Mouse (Mus musculus): ENCODE data around the gene Susd6.

DNA sequence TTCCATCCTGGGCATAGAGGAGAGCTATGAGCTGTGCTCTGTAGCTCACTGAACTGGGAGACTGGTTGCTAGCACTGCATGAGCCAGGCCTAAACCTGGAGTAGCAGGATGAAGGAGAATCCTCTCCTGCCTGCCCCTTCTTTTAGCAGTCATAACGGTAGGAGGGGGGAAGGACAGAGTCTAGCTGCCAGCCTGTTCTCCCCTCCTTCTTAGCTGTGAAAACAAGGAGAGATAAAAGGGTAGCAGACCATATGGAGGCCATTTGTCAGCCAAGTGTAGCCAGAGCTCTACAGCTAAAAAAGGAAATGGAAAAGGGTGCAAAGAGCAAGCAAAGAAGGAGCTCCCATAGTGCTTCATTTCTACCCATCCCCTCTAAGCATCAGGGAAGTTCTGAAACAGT lies 71.6 kb downstream of the Susd6 start:
- TF ChIP-seq CTCF (IDR thresholded peaks at IDR 0.05; ENCODE audit: low read depth) (no peak), EP300 (IDR thresholded peaks at IDR 0.05; ENCODE audit: low read depth) (no peak)

Measured in liver, embryonic 14.5 days (tissue).